Mouse (Mus musculus): ENCODE data around the gene Apobec3.
A peak's percentile ranks its signal among the peaks of the same experiment; 100 is the strongest.
"Not testable (repeated sequence)": the region's sequence is repeated elsewhere in the genome, so short reads cannot be mapped to it uniquely, and the experiment has no call there.

The Apobec3 gene

DNA sequence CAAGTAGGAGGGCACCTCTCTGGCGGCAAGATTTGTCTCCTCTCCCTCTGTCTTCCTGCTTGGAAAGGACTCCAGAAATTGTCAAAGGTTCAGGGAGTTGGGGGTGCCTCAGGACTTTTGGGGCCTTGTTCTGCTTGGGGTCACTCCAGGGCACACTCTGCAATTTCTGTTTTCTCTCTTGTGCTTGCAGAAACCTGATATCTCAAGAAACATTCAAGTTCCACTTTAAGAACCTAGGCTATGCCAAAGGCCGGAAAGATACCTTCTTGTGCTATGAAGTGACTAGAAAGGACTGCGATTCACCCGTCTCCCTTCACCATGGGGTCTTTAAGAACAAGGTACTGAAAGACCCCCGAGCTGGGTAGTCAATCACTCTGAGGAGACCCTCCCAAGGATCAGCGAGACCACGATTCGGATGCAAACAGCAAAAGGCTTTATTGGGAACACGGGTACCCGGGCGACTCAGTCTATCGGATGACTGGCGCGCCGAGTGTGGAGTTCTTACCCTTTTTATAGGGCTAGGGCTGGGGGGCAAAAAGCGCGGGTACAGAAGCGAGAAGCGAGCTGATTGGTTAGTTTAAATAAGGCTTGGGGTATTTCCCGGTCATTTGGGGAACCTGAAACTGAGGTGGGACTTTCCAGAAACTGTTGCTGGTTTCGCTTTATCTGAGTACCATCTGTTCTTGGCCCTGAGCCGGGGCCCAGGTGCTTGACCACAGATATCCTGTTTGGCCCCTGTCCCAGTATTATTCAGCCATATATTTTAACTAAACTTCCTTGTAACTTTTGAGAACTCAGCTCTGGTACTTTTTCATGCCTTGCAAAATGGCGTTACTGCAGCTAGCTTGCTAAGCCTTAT lies 4.0 kb downstream of the Apobec3 start:
- DNase-seq (ENCODE audit: inconsistent age in 2 of 2, low spot score in 1 of 2), result not testable (repeated sequence)

DNA sequence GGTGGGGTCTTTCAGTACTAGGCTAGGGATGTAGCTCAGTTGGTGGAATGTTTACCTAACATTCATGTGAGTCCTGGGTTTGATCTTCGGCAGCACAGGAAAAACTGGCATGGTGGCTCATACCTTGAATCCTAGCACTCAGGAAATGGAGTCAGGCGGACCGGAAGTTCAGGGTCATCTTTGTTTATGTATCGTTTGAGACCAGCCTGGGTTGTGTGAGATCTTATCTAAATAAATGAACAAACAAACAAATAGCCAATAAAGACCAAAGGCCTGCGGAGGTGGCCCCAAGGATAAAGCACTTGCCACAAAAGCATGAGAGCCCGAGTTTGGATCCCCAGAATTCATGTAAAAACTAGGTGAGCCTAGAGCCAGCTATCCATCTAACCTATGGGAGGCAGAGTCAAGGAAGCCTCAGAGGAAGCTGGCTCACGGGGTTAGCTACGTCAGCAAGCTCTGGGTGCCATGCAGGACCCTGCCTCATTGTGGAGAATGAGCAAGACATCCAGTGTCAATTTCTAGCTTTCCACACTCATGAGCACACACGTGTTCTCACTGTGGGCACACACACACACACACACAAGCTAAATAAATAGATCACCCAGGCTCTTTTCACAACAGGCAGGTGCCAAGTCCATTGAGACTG lies 4.7 kb downstream of the Apobec3 start:
- DNase-seq (ENCODE audit: inconsistent age in 2 of 2, low spot score in 1 of 2), result peak in 1 of 2 experiments; percentile 47

DNA sequence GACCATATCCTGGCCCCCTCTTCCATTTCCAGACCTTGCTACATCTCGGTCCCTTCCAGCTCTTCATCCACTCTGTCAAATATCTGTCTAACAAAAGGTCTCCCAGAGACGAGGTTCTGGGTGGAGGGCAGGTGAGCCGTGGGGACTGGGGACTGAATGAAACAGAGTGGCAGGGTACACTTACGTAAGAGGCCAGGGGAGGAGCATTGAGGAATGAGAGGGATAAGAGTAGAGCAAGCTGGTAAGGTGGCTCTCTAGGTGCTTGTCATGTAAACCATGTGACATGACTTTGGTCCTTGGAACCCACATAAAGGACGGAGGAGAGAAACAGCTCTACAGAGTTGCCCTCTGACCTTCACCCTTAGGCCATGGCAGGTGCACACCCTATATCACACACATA lies 7.5 kb downstream of the Apobec3 start:
- DNase-seq (ENCODE audit: inconsistent age in 2 of 2, low spot score in 1 of 2), result no peak

GRCm38 (mm10) chr15:79899828-79900510 lies 8.5 kb downstream of the Apobec3 start:
- peak in 1 of 2 experiments; percentile 57 for DNase-seq (ENCODE audit: inconsistent age in 2 of 2, low spot score in 1 of 2)

DNA sequence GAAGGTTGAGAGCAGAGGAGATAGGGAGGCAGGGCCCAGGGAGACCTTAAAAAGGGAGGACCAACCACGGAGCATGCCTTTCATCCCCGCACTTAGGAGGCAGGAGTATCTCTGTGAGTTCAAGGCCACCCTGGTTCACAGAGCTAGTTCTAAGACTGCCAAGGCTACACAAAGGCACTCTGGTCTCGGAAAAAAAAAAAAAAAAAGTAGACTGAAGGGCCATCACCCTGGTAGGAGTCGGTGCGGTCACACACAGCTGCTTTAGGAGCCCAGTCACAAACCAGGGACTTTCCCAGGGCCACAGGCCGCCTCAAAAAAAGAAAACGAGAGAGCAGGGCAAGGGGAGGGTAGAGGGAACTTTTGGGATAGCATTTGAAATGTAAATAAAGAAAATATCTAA lies 9.3 kb downstream of the Apobec3 start:
- peak; percentile 36 to 57 for DNase-seq (ENCODE audit: inconsistent age in 2 of 2, low spot score in 1 of 2)

- DNase-seq (ENCODE audit: inconsistent age in 2 of 2, low spot score in 1 of 2), result no peak
Observed at GRCm38 (mm10) chr15:79901399-79901798, 9.9 kb downstream of the Apobec3 start.

GRCm38 (mm10) chr15:79903081-79903480 lies 11.6 kb downstream of the Apobec3 start:
- DNase-seq (ENCODE audit: inconsistent age in 2 of 2, low spot score in 1 of 2), result not testable (repeated sequence)

- no peak for DNase-seq (ENCODE audit: inconsistent age in 2 of 2, low spot score in 1 of 2)
Observed at GRCm38 (mm10) chr15:79903963-79904362, 12.5 kb downstream of the Apobec3 start.

- DNase-seq (ENCODE audit: inconsistent age in 2 of 2, low spot score in 1 of 2), result not testable (repeated sequence)
Observed at GRCm38 (mm10) chr15:79904678-79905077, 13.2 kb downstream of the Apobec3 start.

DNA sequence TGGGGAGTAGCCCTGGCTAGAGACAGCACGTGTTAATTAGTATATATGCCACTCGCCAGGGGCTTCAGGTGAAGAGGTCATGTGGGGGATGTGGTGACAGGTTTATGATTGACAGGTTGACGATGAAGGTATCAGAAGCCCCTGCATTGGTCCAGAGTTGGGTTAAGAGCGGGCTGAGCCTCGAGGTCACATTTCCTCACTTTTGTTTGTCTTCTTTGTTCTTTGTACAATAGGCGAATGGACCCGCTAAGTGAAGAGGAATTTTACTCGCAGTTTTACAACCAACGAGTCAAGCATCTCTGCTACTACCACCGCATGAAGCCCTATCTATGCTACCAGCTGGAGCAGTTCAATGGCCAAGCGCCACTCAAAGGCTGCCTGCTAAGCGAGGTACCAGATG lies 13.8 kb downstream of the Apobec3 start:
- no peak for DNase-seq (ENCODE audit: inconsistent age in 2 of 2, low spot score in 1 of 2)

DNA sequence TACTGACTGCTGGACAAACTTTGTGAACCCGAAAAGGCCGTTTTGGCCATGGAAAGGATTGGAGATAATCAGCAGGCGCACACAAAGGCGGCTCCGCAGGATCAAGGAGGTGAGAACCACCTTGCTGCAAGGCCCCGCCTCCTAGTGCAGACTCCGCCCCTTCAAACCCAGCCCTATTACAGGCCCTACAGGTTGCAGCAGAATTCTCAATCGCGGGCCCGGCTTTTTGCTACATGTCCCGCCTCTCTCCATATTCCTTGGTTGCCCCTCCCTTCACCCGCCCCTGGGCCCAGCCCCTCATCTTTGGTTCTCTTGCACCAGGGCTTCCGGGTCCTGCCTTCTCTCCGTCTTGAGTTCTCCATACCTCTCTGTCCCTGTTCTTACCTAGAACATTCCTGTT lies 15.4 kb downstream of the Apobec3 start:
- DNase-seq (ENCODE audit: inconsistent age in 2 of 2, low spot score in 1 of 2), result no peak

GRCm38 (mm10) chr15:79909006-79909405 lies 17.5 kb downstream of the Apobec3 start:
- not testable (repeated sequence) for DNase-seq (ENCODE audit: inconsistent age in 2 of 2, low spot score in 1 of 2)

- DNase-seq (ENCODE audit: inconsistent age in 2 of 2, low spot score in 1 of 2), result peak in 1 of 2 experiments; percentile 20
Observed at GRCm38 (mm10) chr15:79910812-79911211, 19.4 kb downstream of the Apobec3 start.

DNA sequence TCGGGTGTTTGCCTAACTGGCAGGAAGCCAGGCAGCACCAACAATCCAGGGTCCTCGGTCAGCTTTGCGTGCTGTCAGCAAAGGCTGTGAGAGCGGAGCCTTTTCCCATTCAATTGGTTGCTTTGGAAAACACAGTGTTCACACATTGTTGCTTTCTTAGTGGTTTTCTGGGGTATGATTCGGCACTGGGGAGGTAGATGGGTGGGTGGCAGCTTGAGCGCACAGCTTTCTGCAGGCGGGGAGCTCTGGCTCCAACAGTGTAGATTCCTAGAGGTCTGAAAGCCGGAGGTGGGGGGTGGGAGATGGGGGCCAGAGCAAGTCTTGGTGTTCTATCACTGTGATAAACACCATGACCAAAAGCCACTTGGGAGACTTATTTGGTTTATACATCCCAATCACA lies 19.9 kb downstream of the Apobec3 start:
- no peak for DNase-seq (ENCODE audit: inconsistent age in 2 of 2, low spot score in 1 of 2)

DNA sequence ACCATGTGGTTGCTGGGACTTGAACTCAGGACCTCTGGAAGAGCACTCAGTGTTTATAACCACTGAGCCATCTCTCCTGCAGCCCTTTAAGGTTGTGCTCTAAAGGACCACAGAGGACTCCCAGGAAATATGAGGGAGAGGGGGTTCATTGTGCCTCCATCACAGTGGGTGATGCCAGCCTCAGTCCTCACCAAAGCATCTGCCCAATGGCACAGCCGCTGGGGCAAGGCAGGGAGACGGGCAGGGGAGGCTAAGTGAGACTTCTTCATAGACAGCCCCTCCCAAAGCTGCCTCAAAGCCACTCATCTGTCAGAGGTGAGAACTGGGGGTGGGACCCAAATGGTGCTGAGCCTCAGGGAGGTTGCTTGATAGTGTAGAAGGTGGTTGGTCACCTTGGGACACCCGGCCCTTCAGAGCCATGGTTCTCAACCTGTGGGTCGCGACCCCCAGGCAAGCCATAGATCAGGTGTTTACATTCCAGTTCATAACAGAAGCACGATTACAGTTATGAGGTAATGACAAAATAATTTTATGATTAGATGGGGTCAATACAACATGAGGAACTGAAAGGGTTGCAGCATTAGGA lies 22.4 kb downstream of the Apobec3 start:
- DNase-seq (ENCODE audit: inconsistent age in 2 of 2, low spot score in 1 of 2), result peak in 1 of 2 experiments; percentile 18

DNA sequence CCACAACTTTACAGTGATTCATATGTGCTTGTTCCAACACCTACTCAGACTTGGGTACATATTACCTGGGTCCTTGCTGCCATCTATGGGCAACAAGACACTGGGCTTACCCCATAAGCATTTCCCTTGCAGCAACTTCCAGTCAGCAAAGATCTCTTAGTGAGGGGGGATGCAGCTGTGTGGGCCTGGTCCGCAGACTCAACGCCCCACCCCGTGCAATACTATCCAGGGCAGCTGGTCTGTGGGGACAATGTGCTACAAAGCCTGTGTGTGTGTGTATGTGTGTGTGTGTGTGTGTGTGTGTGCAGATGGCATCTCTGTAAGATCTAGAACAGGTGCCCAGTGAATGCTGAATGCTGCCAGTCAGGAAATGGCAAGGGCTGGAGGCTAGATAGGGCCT lies 22.9 kb downstream of the Apobec3 start:
- DNase-seq (ENCODE audit: inconsistent age in 2 of 2, low spot score in 1 of 2), result peak in 1 of 2 experiments; percentile 44

DNA sequence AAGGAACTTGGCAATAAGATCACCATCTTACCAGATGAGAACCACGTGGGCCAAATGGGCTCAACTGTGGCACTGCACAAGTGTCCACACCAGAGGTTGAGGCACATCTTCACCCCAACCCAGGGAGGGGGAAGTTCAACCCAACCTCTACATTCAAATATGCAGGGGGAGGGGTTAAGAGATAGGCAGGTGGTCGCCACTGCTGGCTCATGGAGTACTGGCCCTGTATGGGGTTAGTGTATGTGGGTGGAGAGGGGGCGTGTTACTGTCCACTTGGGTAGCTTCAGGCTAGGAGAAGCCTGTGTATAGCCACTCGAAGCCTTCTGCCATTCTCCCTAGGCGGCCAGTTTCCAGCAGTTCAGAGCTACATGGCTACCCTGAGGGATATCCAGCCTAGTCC lies 24.7 kb downstream of the Apobec3 start:
- DNase-seq (ENCODE audit: inconsistent age in 2 of 2, low spot score in 1 of 2), result no peak

DNA sequence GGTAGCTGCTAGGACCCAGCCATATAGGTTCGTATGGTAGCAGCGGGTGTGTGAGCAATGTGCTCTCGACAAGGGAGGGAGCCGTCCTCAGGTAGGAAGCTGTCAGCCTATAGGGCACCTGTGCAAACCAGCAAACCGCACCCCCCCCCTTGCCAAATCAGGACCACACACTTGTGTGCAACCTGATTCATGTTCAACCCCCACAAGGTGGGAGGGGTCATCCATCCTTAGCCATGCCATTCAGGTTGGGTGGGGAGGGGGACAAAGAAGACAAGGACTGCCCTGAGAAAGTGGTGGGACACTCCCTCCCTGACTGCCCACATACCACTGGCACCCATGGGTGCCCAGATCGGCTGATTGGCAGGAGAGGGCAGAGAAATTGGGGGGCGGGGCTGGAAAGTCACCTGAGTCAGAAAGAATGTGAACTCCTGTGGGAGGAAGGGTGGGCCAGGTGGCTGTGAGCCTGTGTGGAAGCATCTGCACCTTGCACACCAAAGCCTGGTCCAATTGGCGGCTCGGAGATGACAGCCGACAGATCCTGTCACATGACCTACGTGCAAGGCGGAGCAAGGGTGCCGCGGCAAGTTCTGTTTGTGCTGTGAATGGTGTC lies 25.8 kb downstream of the Apobec3 start:
- DNase-seq (ENCODE audit: inconsistent age in 2 of 2, low spot score in 1 of 2), result peak in 1 of 2 experiments; percentile 33

GRCm38 (mm10) chr15:79918485-79918884 lies 27.0 kb downstream of the Apobec3 start:
- DNase-seq (ENCODE audit: inconsistent age in 2 of 2, low spot score in 1 of 2), result peak in 1 of 2 experiments; percentile 18

DNA sequence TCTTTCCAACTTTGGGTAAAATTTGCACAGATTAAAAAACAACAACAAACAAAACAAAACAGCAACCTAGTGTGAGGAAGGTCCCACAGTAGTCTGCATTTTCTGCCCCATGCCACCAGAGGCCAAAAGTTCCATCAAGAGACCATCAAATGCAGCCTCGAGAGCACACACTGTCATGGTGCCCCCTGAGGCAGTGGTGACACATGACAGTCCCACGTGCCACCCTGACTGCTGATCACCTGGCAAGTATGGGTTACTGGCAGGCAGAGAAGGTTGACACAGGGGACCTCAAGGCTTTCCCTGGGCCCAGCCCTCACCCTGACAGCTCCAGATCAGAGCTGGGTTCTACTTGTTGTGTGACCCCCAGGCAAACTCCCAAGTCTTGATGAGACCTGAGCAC lies 28.3 kb downstream of the Apobec3 start:
- no peak for DNase-seq (ENCODE audit: inconsistent age in 2 of 2, low spot score in 1 of 2)

All from adrenal gland, adult (tissue).